Mouse (Mus musculus) CH12.LX (cell line): ENCODE results near the gene P3h1. TPM values are rescaled to one million over a fixed set of nuclear protein-coding genes. Genes with fewer than 3 reads are reported as not detected.
A peak's percentile ranks its signal among the peaks of the same experiment; 100 is the strongest.

ENCODE experiments used
- DNase-seq: peaks from one replicate; pipeline ENCODE4 v3.0.0-alpha.2; 2013; ENCODE audit errors: extremely low read depth
- H3K27ac ChIP-seq: 2 replicates; pipeline ENCODE4 v1.5.1; 2012; ENCODE audit warnings: low read depth, mild to moderate bottlenecking, control low read depth, moderate library complexity; ENCODE audit not compliant: insufficient read depth
- H3K27me3 ChIP-seq: replicated peaks from 2 replicates; pipeline ENCODE3; 2012; ENCODE audit warnings: inconsistent platforms
- H3K36me3 ChIP-seq, 2 experiments: replicated peaks in 1 of 2; 2 replicates each; pipeline versions ENCODE3 to v1.6.1; 2012; ENCODE audit warnings: inconsistent platforms in 1 of 2, low read length in 1 of 2, mild to moderate bottlenecking in 1 of 2, mixed read lengths in 1 of 2, moderate library complexity in 1 of 2; ENCODE audit not compliant: control insufficient read depth in 1 of 2, insufficient read depth in 1 of 2
- H3K4me1 ChIP-seq, 2 experiments: 2 replicates each; pipeline ENCODE4 v1.6.1; 2012; ENCODE audit warnings: inconsistent platforms in 1 of 2, moderate library complexity in 1 of 2; ENCODE audit not compliant: insufficient read depth in 2 of 2, control insufficient read depth in 1 of 2
- H3K4me2 ChIP-seq: 2 replicates; pipeline ENCODE4 v1.6.1; 2012; ENCODE audit warnings: low read depth, mild to moderate bottlenecking, control low read depth; ENCODE audit not compliant: poor library complexity, insufficient read depth, severe bottlenecking
- H3K4me3 ChIP-seq, 3 experiments: fragments of 150-350 bp in 1 of 3; sonication (generic) in 1 of 3; replicated peaks in 1 of 3; 2 replicates each; pipeline versions ENCODE3 to v1.5.1; 2011 to 2012; ENCODE audit warnings: low read depth in 2 of 3, low read length in 2 of 3, mild to moderate bottlenecking in 2 of 3, moderate library complexity in 2 of 3, control low read depth in 1 of 3, improper control_type of control experiment in 1 of 3, inconsistent platforms in 1 of 3, mixed read lengths in 1 of 3; ENCODE audit not compliant: poor library complexity in 1 of 3
- H3K79me2 ChIP-seq: replicated peaks from 2 replicates; pipeline ENCODE4 v1.6.1; 2012; ENCODE audit warnings: mild to moderate bottlenecking, moderate library complexity; ENCODE audit not compliant: control insufficient read depth, poor library complexity, insufficient read depth, severe bottlenecking; ENCODE audit errors: extremely low read depth
- H3K9ac ChIP-seq: 2 replicates; pipeline ENCODE4 v1.6.1; 2012; ENCODE audit warnings: low read depth, mild to moderate bottlenecking, control low read depth, moderate library complexity; ENCODE audit not compliant: insufficient read depth
- H3K9me3 ChIP-seq: replicated peaks from 2 replicates; pipeline ENCODE3; 2012; ENCODE audit warnings: low read length, inconsistent platforms, mixed read lengths
- CHD2 ChIP-seq: IDR thresholded peaks from 2 replicates; pipeline ENCODE4 v1.6.1; 2011; ENCODE audit warnings: low read length, improper control_type of control experiment
- CTCF ChIP-seq, 2 experiments: IDR thresholded peaks in 1 of 2; conservative IDR thresholded peaks in 1 of 2; 2 replicates each; pipeline ENCODE4 v1.5.1; 2011 to 2012; ENCODE audit warnings: low read depth in 2 of 2, low read length in 2 of 2, improper control_type of control experiment in 1 of 2, inconsistent platforms in 1 of 2, mild to moderate bottlenecking in 1 of 2, moderate library complexity in 1 of 2
- ELF1 ChIP-seq: IDR thresholded peaks from 2 replicates; pipeline ENCODE4 v1.6.1; 2014; ENCODE audit warnings: low read depth, mild to moderate bottlenecking, inconsistent platforms, low read length, improper control_type of control experiment
- EP300 ChIP-seq: IDR thresholded peaks from 2 replicates; pipeline ENCODE4 v1.6.1; 2011; ENCODE audit warnings: low read length, improper control_type of control experiment
- GABPA ChIP-seq: IDR thresholded peaks from 2 replicates; pipeline ENCODE4 v1.6.1; 2012; ENCODE audit warnings: low read depth, low read length, improper control_type of control experiment, inconsistent platforms; ENCODE audit not compliant: insufficient replicate concordance
- IRF4 ChIP-seq: IDR thresholded peaks from 2 replicates; pipeline ENCODE4 v1.6.1; 2014; ENCODE audit warnings: low read depth, mild to moderate bottlenecking, inconsistent platforms, low read length, improper control_type of control experiment
- MEF2A ChIP-seq: IDR thresholded peaks from 2 replicates; pipeline ENCODE4 v1.6.1; 2014; ENCODE audit warnings: low read depth, mild to moderate bottlenecking, inconsistent platforms, low read length, improper control_type of control experiment, borderline replicate concordance
- NELFE ChIP-seq: IDR thresholded peaks from 2 replicates; pipeline ENCODE4 v1.6.1; 2011; ENCODE audit warnings: low read depth, low read length, improper control_type of control experiment
- NRF1 ChIP-seq: IDR thresholded peaks from 2 replicates; pipeline ENCODE4 v1.6.1; 2014; ENCODE audit warnings: low read depth, mild to moderate bottlenecking, inconsistent platforms, low read length, improper control_type of control experiment, moderate library complexity
- POLR2A ChIP-seq: IDR thresholded peaks from 2 replicates; pipeline ENCODE4 v1.6.1; 2011; ENCODE audit warnings: low read depth, mild to moderate bottlenecking, improper control_type of control experiment, low read length
- RAD21 ChIP-seq: IDR thresholded peaks from 2 replicates; pipeline ENCODE4 v1.6.1; 2011; ENCODE audit warnings: low read depth, mild to moderate bottlenecking, low read length, improper control_type of control experiment, moderate library complexity
- SIN3A ChIP-seq: IDR thresholded peaks from 2 replicates; pipeline ENCODE4 v1.6.1; 2012; ENCODE audit warnings: low read length, improper control_type of control experiment, inconsistent platforms
- SMC3 ChIP-seq: IDR thresholded peaks from 2 replicates; pipeline ENCODE4 v1.6.1; 2011; ENCODE audit warnings: low read depth, low read length, improper control_type of control experiment
- TCF12 ChIP-seq: IDR thresholded peaks from 2 replicates; pipeline ENCODE4 v1.6.1; 2014; ENCODE audit warnings: low read depth, mild to moderate bottlenecking, inconsistent platforms, low read length, improper control_type of control experiment
- UBTF ChIP-seq: IDR thresholded peaks from 2 replicates; pipeline ENCODE4 v1.6.1; 2012; ENCODE audit warnings: low read depth, mild to moderate bottlenecking, inconsistent platforms, low read length, improper control_type of control experiment, moderate library complexity
- USF2 ChIP-seq: conservative IDR thresholded peaks from 2 replicates; pipeline ENCODE4 v1.6.1; 2011; ENCODE audit warnings: low read depth, low read length, improper control_type of control experiment
- ZC3H11A ChIP-seq: IDR thresholded peaks from 2 replicates; pipeline ENCODE4 v1.6.1; 2012; ENCODE audit warnings: low read depth, mild to moderate bottlenecking, inconsistent platforms, low read length, improper control_type of control experiment
- dilution Hi-C: fragments of 300-500 bp; cut with MboI; formaldehyde crosslinking; loops from 2 replicates; pipeline ENCODE4 v1.14.3; 2020; ENCODE audit warnings: low sequenced_read_pairs; ENCODE audit not compliant: extremely low pct_unique_long_range_greater_than_20kb, extremely low pct_ligation_motif_present
- in situ Hi-C: fragments of 300-500 bp; cut with MboI; formaldehyde crosslinking; loops from 3 replicates; pipeline ENCODE4 v1.14.3; 2019; ENCODE audit warnings: low sequenced_read_pairs, low pct_ligation_motif_present, low pct_unique_long_range_greater_than_20kb, mixed read lengths
- polyA plus RNA-seq: library from polyadenylated mRNA; unstranded; fragments of >175 nt; gene quantifications from 2 replicates; pipeline ENCODE4 v1.2.1, GENCODE M21; 2012; ENCODE audit warnings: low read depth; ENCODE audit not compliant: insufficient read length
- total RNA-seq, 2 experiments: library from RNA; depleted of rRNA; stranded (reverse); fragments of 300-350 nt in 1 of 2; fragments of >200 nt in 1 of 2; gene quantifications; 2 replicates each; pipeline ENCODE4 v1.2.3; 2012 to 2014

P3h1 gene
- total and polyA plus RNA-seq, 3 experiments, result 14.8 to 31.6 (median 27.1) TPM

DNA sequence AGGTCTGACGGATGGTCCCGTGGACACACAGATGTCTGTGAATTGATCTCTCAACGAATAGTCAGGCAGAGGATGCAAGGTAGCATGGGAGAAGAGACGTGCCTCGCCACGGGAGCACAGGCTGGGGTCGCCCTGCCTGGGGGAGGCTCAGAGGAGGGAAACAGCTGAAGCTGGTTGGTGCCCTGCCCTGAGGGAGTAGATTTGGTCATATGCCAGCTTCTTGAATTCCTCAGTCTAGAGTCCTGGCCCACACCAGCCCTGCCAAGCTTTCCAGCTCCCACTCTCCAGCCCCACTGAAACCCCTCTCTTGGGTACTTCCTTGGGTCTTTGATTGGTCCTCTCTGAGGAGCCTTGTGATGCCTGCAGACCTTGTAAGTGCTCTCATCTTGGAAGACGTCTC is 16.0 kb upstream of the P3h1 start (continued):
- TF ChIP-seq MEF2A (no peak), POLR2A (no peak), UBTF (no peak)

DNA sequence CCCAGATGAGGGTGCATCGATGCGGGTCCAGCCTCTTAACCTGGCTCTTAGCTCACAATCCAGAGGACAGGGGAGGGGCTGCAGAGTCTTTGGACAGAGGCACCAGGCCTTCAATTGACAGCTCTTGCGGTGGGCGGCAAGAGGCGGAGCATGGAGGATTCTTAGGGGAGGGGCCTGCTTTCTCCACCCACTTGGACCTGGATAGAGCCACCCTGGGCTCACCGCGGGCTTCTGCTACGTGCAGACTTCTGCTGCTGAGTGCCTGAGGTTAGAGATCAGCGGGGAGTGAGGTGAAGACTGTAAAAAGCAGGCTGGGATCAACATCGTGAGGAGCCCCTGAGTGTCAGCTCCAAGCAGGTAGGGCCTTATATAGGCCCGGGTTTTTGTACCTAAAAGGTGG is 14.5 kb upstream of the P3h1 start, which contains the start of gene Tmem269:
TSS of gene Tmem269 (minus strand) at position 49 of the 400 bp plus-strand sequence.
- TF ChIP-seq NRF1 (no peak), RAD21 (no peak), SIN3A (no peak), ZC3H11A (no peak), GABPA (no peak), USF2 (no peak)
- Histone ChIP-seq H3K4me1 (no peaks in the 10 kb centered on the region), H3K9me3 (no peaks in the 10 kb centered on the region), H3K27ac (no peak within 1 kb of the TSS), H3K79me2 (no peaks in the 10 kb centered on the region), H3K4me2 (no peak within 1 kb of the TSS), H3K9ac (no peak within 1 kb of the TSS), H3K27me3 (peaks cover 3% of the 10 kb centered on the region), H3K36me3 (peaks cover 0 to 8% of the 10 kb centered on the region in 2 experiments), H3K4me3 (no peak within 1 kb of the TSS)
- dilution Hi-C loops, result no loop called here
- in situ Hi-C loops, result no loop called here
- no peak for DNase-seq

DNA sequence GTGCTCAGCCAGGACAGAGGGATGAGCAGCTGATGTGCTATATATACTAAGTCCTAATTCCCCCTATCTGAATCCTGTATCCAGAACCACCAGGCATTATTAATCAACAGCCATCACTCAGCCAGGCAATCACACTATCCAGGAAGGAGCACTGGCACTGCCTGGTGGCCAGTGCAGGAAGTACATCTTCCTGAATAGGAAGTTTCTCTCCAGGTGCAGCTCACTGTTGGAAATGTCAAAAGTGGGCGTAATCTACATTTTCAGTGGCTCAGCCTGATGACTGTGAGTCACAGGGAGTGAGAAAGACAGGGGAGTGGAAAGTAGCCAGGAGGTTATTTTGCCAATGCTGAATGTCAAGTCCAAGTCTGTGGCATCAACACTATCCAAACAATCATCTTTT is 9.0 kb upstream of the P3h1 start:
- dilution Hi-C loops, result no loop called here
- no peak overlapping the region for H3K4me3 ChIP-seq
- no peak overlapping the region for H3K4me2 ChIP-seq
- no peak for TF ChIP-seq NELFE
- TF ChIP-seq RAD21, result peak; percentile 38
- no peak for TF ChIP-seq CHD2
- no peak for TF ChIP-seq IRF4
- TF ChIP-seq MEF2A, result no peak
- TF ChIP-seq POLR2A, result no peak
- no peak for TF ChIP-seq TCF12
- TF ChIP-seq SMC3, result peak; percentile 43; the same call in 1 of the 2 replicates
- no peak for TF ChIP-seq EP300
- peak; percentile 72 to 91 for TF ChIP-seq CTCF (conservative IDR thresholded peaks at IDR 0.05 in 1 of 2, IDR thresholded peaks at IDR 0.05 in 1 of 2; ENCODE audit: low read depth in 2 of 2, low read length in 2 of 2)
- peak; percentile 64 for TF ChIP-seq ELF1
- no peaks in the 10 kb centered on the region for H3K27me3 ChIP-seq
- H3K27ac ChIP-seq, result no peak overlapping the region
- in situ Hi-C loops, result no loop called here
- peaks cover 23 to 50% of the 10 kb centered on the region in 2 experiments for H3K36me3 ChIP-seq
- no peaks in the 10 kb centered on the region for H3K9me3 ChIP-seq
- no peak overlapping the region for H3K9ac ChIP-seq
- DNase-seq, result peak; percentile 59
- H3K79me2 ChIP-seq, result no peaks in the 10 kb centered on the region
- H3K4me1 ChIP-seq, result peaks cover 6 to 39% of the 10 kb centered on the region in 2 experiments; a peak in 3 of 4 replicates
